Mouse (Mus musculus) mature B cell (primary cell): ENCODE data around the gene Mdfic.

Experiments used
- in situ Hi-C: fragments of 300-500 bp; cut with MboI; formaldehyde crosslinking; loops from 2 replicates; pipeline ENCODE4 v1.14.3; 2019

Gene Mdfic

GRCm38 (mm10) chr6:15742591-15743149 lies 22.2 kb downstream of the Mdfic start:
- in situ Hi-C loops = no loop called here

- in situ Hi-C loops = no loop called here
These were observed 22.9 kb downstream of the Mdfic start for GRCm38 (mm10) chr6:15743291-15743792.

GRCm38 (mm10) chr6:15743793-15744192 lies 23.3 kb downstream of the Mdfic start:
- in situ Hi-C loops = no loop called here

- in situ Hi-C loops = no loop called here
These were observed 24.9 kb downstream of the Mdfic start for GRCm38 (mm10) chr6:15745313-15745712.

GRCm38 (mm10) chr6:15745891-15746290 lies 25.4 kb downstream of the Mdfic start:
- in situ Hi-C loops = no loop called here

GRCm38 (mm10) chr6:15747396-15748155 lies 27.1 kb downstream of the Mdfic start:
- in situ Hi-C loops = no loop called here

GRCm38 (mm10) chr6:15748236-15748635 lies 27.8 kb downstream of the Mdfic start:
- in situ Hi-C loops = no loop called here

- in situ Hi-C loops = no loop called here
These were observed 28.5 kb downstream of the Mdfic start for GRCm38 (mm10) chr6:15748943-15749342.

GRCm38 (mm10) chr6:15750101-15750500 lies 29.6 kb downstream of the Mdfic start:
- in situ Hi-C loops = no loop called here

GRCm38 (mm10) chr6:15751375-15751774 lies 30.9 kb downstream of the Mdfic start:
- in situ Hi-C loops = no loop called here

GRCm38 (mm10) chr6:15752160-15752559 lies 31.7 kb downstream of the Mdfic start:
- in situ Hi-C loops = no loop called here

- in situ Hi-C loops = no loop called here
These were observed 32.7 kb downstream of the Mdfic start for GRCm38 (mm10) chr6:15753208-15753607.

GRCm38 (mm10) chr6:15758394-15758793 lies 37.9 kb downstream of the Mdfic start:
- in situ Hi-C loops = no loop called here

- in situ Hi-C loops = no loop called here
These were observed 40.3 kb downstream of the Mdfic start for GRCm38 (mm10) chr6:15760750-15761149.

GRCm38 (mm10) chr6:15764039-15764438 lies 43.6 kb downstream of the Mdfic start:
- in situ Hi-C loops = no loop called here

GRCm38 (mm10) chr6:15767460-15767859 lies 47.0 kb downstream of the Mdfic start:
- in situ Hi-C loops = no loop called here

GRCm38 (mm10) chr6:15770128-15770527 lies 49.7 kb downstream of the Mdfic start:
- in situ Hi-C loops = no loop called here

- in situ Hi-C loops = no loop called here
These were observed 56.6 kb downstream of the Mdfic start for GRCm38 (mm10) chr6:15777070-15777469.

- in situ Hi-C loops = no loop called here
These were observed 59.7 kb downstream of the Mdfic start for GRCm38 (mm10) chr6:15780127-15780526.

- in situ Hi-C loops = no loop called here
These were observed 60.2 kb downstream of the Mdfic start for GRCm38 (mm10) chr6:15780688-15781087.

- in situ Hi-C loops = no loop called here
These were observed 69.4 kb downstream of the Mdfic start for GRCm38 (mm10) chr6:15789523-15790500.
